Mouse (Mus musculus) urinary bladder, adult 2 months (tissue): ENCODE results near the gene Mrps18b. TPM values are rescaled to one million over a fixed set of nuclear protein-coding genes. Genes with fewer than 3 reads are reported as not detected.
A peak's percentile ranks its signal among the peaks of the same experiment; 100 is the strongest.
"Not testable (repeated sequence)": the region's sequence is repeated elsewhere in the genome, so short reads cannot be mapped to it uniquely, and the experiment has no call there.

ENCODE experiments used
- DNase-seq: peaks from one replicate; pipeline ENCODE4 v3.0.0; 2022; ENCODE audit warnings: low spot score
- polyA plus RNA-seq: library from polyadenylated mRNA; depleted of rRNA; stranded (reverse); fragments of >200 nt; gene quantifications from 2 replicates; pipeline ENCODE4 v1.2.3, GENCODE M21; 2012; rRNA removed

The Mrps18b gene
- 77.9 and 90.8 TPM in 2 replicates for polyA plus RNA-seq

DNA sequence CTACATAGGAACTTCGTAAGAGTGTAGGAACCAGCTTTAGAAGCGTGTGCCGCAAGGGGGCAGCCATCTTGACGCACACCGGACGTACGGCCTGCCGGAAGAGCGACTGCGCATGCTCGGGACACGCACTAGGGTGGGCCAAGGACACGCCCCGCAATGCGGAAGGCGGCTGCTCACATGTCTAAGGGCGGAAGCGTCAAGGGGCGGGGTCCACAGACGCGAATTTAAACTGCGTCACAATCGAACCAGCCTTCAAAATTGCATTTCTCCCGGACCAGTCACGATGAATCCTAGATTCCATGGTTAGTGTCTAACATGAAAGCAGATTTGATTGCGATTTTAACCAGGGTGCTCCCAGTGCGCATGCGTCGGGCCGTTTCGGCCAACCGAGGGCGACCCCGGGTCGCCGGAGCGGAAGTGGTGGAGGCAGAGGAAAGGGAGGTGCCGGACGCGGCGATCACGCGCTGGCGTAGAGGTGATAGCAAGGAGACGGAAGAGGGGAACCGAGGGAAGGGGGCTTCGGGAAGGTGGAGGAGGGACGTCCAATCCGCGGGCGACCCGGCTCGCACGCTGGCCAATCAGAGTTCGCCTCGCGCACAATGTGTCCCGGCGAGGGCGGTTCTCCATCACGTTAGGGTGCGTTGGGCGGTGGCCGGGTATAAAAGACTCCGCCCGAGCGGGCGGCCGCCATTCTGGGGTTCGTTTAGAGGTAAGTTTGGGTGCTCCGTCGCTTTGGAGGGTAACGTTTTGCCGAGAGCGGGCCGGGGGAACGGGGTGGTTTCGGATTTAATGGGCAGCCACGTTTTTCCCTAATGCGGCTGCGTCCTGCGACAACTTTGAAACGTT, at the start of gene Mrps18b, which contains the start of gene Ppp1r10:
Gene Mrps18b (minus strand): TSS at position 93 of the 846 bp plus-strand sequence.
Gene Ppp1r10 (plus strand): TSS at position 138 of the 846 bp plus-strand sequence.
- peak; percentile 98 for DNase-seq

DNA sequence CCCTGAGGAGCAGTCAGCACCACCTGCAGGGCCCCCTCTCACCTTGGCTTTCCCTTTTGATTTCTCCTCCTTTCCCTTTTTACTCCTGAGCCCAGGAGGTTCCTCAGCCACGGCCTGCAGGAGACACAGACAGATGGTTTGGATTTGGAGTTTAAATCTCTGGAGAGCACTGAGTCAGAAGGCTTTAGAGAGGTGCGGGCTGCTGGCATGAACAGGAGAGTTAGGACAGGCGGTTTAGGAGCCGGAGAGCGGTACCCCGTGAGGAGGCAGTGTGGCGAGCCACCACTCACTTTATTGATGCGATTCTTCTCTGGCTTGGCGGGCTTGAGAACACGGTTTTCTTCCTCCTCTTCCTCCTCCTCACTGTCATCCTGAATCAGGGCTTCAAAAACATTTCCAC, 47.1 kb upstream of the Mrps18b start:
- DNase-seq, result no peak

- DNase-seq, result no peak
These were observed 42.5 kb upstream of the Mrps18b start for GRCm38 (mm10) chr17:35958533-35959223.

GRCm38 (mm10) chr17:35954665-35955064, 38.5 kb upstream of the Mrps18b start:
- DNase-seq, result no peak

DNA sequence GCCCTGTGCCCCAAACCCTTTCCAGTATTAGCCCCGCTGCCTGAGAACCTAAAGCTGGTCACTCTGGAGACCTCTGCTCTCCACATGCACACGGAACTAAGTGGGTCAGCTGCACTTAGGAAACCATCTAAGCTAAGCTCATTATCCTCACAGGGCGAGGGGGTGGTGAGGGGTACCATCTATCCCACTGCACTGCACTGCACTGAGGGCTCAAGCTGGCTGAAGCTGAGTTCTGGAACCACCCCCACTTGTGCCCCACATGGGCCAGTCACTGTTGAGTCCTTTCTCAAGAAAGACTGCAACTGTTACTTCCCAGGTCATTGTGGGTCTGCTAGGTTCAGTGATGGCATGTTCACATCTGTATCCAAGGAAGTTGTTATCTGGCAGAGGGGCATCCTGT, 36.4 kb upstream of the Mrps18b start:
- DNase-seq, result not testable (repeated sequence)

DNA sequence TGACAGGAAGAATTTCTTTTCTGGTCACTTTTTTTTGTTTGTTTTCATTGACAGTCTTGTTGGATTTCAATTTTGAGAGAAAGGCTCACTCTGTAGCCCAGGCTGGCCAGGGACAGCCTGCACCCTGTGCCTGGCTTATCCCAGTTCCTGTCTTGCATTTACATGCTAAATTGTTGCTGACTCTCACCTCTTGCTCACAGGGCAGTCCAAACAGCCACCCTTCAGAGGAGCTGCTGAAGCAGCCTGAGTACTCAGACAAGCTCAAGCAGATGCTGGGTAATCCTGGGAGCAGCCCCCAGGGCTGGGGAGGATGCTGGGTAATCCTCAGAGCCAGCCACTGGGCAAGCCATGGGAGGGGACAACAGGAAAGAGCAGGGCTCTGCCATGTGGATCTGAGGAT, 34.8 kb upstream of the Mrps18b start:
- DNase-seq, result not testable (repeated sequence)

DNA sequence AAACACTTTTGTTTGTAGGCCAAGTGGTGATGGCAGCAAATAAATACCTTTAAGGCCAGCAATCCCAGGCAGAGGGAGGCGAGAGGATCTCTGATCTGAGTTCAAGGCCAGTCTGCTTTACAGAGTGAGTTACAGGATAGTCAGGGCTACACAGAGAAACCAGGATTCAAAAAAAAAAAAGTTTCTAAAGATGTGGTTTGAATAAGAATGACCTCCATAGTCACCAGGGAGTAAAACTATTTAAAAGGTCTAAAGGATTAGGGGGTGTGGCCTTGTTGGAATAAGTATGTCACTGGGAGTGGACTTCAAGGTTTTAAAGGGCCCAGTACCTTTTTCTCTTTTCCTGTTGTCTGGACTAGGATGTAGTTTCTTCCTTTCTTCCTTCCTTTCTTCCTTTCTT, 23.8 kb upstream of the Mrps18b start:
- DNase-seq, result no peak

DNA sequence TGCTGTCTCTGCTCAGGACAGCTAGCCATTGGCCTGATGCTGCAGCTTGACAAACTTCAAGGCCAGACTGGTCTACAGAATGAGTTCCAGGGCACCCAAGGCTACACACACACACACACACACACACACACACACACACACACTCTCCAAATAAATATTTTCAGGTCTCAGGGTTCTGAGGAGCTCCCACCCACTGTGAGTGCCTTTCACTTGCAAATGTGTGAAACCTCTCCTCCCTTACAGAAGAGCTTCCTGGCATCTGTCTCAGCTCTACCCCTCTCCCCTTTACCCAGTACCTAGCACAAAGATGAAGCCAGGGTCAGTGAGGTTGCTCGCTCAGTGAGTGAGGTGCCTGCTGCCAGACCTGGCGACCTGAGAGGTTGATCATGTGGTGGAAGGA, 22.9 kb upstream of the Mrps18b start:
- DNase-seq, result no peak

DNA sequence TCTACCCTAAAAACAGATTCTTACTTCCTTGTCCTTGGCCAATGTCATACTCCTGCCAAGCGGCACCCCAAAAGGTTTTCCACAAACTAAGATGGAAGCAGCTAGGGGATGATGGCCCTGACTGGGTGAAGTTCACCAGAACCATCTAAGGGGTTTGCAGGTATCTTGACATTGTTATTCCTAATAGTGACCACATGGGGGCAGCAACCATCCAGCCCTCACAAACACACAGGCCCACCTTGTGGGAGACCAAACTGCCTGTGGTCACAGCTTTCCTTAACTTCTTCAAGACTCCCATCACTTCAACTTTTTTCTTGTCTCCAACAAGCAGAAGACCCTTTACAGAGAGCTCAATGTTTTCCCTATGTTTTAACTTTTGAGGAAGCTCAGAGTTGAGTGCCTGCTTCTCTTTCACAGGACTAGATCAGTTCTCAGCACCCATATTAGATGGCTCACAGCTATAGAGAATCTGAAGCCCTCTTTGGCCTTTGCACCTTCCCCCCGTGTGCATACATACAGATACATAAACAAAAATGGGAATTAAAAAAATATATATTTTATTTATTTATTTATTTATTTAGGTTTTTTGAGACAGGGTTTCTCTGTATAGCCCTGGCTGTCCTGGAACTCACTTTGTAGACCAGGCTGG, 21.6 kb upstream of the Mrps18b start:
- DNase-seq, result no peak

DNA sequence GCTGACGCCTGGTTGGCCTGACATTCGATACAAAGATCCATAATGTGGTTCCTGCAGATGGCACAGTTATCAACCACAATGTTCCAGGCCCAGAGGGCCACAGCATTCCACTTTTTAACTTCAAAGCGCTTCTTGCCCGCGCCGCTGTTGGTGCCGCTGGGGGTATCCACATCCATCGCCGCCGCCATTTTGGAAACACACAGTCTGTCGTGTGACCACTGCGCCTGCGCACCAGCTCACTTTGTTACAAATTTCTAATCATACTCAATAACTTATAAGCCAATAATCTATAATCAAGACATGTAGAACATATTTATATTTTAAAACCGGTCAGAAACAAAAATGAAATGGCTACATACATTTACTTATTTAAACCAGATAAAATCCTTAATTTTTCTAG, 19.6 kb upstream of the Mrps18b start:
- DNase-seq, result peak; percentile 13

GRCm38 (mm10) chr17:35932608-35933007, 16.4 kb upstream of the Mrps18b start:
- peak; percentile 11 for DNase-seq

GRCm38 (mm10) chr17:35930627-35931026, 14.4 kb upstream of the Mrps18b start:
- DNase-seq, result peak; percentile 19

GRCm38 (mm10) chr17:35929534-35929933, 13.3 kb upstream of the Mrps18b start:
- DNase-seq, result peak; percentile 13

DNA sequence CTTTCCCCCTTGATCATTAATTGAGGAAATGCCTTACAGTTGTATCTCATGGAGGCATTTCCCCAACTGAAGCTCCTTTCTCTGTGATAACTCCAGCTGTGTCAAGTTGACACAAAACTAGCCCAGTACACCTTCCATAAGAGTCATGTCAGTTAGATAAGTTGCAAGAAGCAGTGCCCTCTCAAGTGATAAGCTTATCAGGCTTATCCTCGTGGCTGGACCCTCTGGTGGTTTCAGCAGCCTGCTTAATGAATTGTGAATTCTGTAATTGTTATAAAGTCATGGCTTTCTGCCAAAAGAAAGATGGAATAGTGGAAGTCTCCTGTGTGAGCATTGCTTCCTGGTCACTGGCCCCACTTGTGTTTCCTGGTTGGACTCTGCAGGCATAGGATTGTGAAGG, 11.3 kb upstream of the Mrps18b start:
- DNase-seq, result no peak

GRCm38 (mm10) chr17:35923281-35923680, 7.1 kb upstream of the Mrps18b start:
- DNase-seq, result no peak

DNA sequence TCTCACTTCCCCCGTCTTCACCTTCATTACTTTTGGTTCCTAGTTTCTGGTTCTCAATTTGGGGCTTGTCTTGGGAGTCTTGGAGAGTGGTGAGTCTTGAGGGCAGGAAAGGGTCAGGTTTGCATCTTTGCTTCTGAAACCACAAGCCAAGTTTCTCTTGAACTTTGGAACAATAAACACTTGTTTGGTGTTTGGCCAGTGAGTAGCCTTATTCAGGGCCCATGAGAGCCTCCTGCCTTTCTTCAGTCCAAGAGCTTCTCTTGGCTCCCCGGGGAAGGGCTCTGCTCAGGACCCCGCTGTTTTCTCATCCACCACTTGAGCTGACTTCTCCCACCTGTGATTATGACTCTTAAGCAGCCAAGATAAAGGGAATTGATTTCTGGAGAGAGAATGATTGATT, 6.4 kb upstream of the Mrps18b start:
- DNase-seq, result no peak

DNA sequence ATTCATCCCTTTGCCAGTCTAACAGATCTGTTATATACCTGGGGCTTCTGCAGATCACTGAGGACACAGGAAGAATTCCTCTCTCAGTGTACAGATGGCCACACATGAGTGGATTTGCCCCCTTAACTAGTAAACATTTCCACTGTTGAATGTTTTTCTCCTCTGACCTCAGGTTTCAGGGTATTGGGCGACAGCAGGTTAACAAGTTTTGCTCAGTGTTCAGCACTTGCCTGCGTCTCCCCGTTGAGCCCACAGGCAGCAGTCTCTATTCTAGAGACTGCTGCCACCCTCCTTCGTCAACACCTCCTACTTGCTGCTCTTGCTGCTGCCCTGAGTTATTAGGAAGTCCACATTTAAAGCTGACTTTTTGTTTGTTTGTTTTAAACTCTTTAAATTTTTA, 5.5 kb upstream of the Mrps18b start:
- no peak for DNase-seq

GRCm38 (mm10) chr17:35920862-35921562, 4.8 kb upstream of the Mrps18b start:
- no peak for DNase-seq

DNA sequence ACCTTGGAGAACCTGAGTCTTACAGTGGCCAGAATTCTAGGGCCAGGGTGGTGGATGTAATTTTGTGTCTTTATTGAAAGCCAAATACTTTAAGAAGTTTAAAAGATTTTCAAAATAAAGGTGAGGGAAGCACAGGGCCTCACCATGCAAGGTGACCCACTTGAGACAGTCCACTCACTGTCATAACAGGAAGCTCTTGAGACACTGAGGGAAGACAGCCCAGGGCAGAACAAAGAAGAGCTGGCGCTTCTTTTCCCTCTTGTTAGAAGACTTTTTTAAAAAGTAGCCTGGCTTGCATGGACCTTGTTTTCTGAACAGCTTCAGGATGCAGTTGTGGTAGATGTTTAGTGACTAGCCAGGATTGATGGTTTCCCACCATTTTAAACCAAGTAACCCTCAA, 4.2 kb upstream of the Mrps18b start:
- DNase-seq, result no peak

DNA sequence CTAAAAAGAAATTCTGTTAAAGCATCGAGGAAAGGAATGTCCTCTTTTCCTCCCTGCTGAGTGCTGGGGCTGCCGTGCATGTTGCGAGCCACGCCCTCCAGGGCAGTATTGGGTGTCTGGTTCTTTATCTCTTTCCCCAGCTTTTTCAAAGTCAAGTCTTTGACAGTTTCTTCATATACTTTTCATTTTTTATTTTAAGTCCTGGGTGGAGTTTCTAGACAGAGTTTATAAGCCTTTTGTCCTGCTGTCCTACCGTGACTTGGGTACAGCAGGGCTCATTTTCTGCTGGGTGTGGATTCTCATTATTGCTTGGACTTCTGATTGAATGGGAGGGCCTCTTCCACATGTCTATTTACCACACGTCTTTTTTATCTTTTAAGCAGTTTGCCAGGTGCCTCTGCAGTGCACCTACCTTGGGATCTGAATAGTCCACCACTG, 3.7 kb upstream of the Mrps18b start:
- DNase-seq, result no peak

DNA sequence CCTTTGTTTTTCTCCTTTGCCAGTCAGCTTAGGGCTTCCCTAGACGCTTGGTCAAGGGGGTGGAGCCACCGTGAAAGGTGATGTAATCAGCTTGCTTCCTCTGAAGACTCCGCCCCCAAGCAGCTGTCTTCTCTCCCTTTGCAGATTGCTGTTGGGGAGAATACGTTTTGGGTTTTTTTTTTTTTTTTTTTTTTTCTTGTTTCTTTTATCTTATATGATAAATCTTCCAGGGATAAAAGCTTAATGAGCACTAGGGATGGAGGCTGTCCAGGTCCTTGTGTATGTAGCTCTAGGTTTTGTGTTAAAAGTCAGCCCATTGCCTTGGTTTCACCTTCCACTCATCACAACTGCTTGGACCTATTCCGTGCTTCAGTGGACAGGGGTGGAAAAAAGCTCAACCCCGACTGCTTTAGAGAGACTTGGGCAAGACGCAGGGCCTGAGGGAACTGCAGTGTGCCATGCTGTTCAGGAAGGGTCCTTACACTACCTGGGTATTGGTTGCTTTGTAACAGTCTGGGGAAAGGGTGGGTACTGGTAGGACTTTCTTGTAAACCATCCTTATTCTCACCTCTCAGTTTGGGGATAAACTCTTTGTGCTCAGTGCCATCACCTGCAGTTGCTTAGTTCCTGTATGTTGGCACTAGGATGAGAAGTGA, 3.0 kb upstream of the Mrps18b start:
- DNase-seq, result peak; percentile 56
